Mouse (Mus musculus) heart, adult 2 months (tissue): ENCODE measurements around the gene Rpl7l1.

Experiments used
- CTCF ChIP-seq: fragments of 200-600 bp; IDR thresholded peaks from 2 replicates; pipeline ENCODE4 v1.8.1; 2022; ENCODE audit warnings: antibody characterized with exemption, mild to moderate bottlenecking, moderate library complexity
- EP300 ChIP-seq: fragments of 200-500 bp; IDR thresholded peaks from 2 replicates; pipeline ENCODE4 v1.6.1; 2011; ENCODE audit warnings: low read depth, low read length, control low read depth; ENCODE audit not compliant: insufficient read depth
- POLR2A ChIP-seq: fragments of 200-500 bp; IDR thresholded peaks from 2 replicates; pipeline ENCODE4 v1.6.1; 2011; ENCODE audit warnings: mild to moderate bottlenecking, low read depth, low read length, control low read depth; ENCODE audit not compliant: insufficient read depth

DNA sequence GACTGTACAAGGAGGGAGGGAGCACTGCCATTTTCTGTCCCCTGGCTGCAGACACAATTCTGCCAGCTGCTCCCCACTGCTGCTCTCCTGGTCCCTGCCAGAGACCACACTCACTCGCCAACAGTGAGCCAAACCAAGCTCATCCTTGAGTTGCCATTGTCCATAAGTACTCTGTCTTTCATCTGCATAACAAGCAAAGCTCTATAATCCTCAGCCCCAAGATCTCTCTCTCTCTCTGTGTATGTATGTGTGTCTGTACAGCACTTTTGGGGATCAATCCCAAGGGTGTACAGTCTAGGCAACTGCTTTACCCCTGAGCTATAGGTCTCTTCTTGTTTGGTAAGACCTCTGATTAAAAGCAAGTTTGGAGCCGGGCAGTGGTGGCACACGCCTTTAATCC lies 28.2 kb upstream of the Rpl7l1 start:
- no peak for TF ChIP-seq POLR2A
- no peak for TF ChIP-seq EP300
- TF ChIP-seq CTCF: no peak
